Mouse (Mus musculus) adrenal gland (tissue): ENCODE data around the gene Unc50.

ENCODE experiments used
- intact Hi-C: fragments of 180-260 bp; cut with DNase I; formaldehyde crosslinking; loops from one replicate; pipeline ENCODE4 v1.15.1; 2025
- long read RNA-seq, 2 experiments: library from polyadenylated mRNA; unstranded; transcript quantifications; one replicate each; pipeline ENCODE4 v2.0.0; 2020; ENCODE audit warnings: borderline replicate concordance in 1 of 2; ENCODE audit not compliant: insufficient replicate concordance in 1 of 2

The Unc50 gene
- long read RNA-seq, experiment 1, transcript Unc50-201 (6 exons, 1,414 nt), result major isoform, 33 of 71 reads
- long read RNA-seq, experiment 1, transcript Unc50-202 (6 exons, 1,094 nt), result minor isoform, 26 of 71 reads
- long read RNA-seq, experiment 1, partial matches to known transcripts, result 2 of 71 reads
- long read RNA-seq, experiment 1, other reads (novel, unspliced or antisense), result 7 of 71 reads
- long read RNA-seq, experiment 2, transcript Unc50-201 (6 exons, 1,414 nt), result major isoform, 48 of 91 reads
- long read RNA-seq, experiment 2, transcript Unc50-202 (6 exons, 1,094 nt), result minor isoform, 26 of 91 reads
- long read RNA-seq, experiment 2, partial matches to known transcripts, result 6 of 91 reads
- long read RNA-seq, experiment 2, other reads (novel, unspliced or antisense), result 8 of 91 reads

DNA sequence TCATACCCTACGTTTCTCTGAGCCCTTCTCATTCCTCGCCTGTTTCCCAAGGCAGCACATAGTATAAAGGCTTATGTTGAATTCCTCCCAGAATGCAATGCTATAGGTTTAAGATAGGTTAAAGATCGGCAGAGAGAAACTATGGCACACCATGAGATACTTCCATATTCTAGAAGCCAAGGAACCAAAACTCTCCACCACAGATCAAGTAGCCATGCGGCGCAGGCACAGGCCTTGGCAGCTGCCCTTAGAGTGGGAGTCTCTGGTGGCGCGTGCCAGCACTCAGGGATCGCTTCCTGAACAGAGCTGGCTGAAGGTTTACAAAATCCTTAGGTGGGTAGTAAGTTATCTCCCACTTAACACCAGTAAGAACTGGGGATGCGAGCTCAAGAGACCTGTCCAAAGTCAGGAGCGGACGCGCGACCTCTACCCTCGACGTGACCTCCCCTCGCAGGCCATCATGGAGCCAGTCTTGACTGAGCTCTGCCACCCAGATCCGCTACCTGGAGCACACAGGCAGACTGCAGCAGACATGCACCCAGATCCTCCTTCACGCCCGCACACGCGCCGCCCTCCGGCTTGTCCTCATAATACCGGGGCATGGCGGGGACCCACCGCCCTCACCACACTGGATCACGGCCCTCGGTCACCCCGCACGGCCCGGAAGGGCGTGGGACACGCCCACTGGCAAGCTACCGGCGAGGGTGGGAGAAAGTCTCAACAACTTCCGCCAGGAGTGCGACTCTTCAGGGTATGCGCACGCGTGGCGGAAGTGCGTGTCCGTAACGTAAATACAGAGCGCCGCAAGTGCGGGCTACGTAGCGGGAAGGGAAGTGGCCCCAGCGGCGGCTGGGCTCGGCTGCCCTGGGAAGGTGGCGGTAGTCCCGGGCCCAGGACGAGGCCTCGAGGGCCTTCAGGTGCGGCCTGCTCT is at the start of gene Unc50, which contains the start of gene Coa5:
Gene Unc50 (plus strand): TSS at position 774 of the 931 bp plus-strand sequence.
Gene Coa5 (minus strand): TSS at position 738 of the 931 bp plus-strand sequence.
- intact Hi-C loops, result no loop called here

DNA sequence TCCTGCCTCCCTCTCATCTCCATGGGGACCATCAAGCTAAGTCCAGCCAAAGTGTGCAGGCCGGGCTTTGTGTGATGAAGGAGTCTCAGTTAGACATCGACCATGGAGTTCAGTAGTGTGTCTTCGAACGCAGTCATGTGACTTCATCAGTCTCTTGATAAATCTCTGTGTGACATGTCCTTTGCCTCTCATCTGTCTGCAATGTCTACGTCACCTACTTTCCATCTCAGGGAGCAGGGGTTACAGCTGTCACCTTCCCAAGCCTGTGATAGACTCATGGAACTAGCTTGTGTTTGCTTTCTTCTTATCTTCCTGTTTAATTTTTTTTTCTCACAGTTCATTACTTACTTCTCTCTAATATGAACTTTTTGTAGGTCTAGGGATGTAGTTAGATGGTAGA is 49.0 kb upstream of the Unc50 start:
- intact Hi-C loops, result no loop called here

DNA sequence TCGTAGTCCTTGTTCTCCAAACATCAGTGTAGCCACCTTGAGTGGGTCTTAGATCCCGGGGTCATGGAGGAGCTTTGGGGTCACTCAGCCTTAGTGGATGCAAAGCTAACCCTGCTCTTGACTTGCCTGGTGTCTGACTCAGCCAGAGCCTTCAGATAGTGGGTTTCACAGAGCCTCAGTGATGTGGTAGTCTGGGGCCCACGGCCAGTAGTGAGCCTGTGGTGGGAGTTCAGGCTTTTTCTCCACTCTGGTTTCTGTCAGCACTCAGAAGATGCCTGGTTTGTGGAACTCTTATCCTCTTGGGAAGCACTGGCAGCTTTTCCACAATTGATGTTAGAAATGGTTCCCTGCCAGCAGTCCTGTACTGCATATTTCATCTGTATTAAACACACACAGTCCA is 45.6 kb upstream of the Unc50 start:
- intact Hi-C loops, result no loop called here

DNA sequence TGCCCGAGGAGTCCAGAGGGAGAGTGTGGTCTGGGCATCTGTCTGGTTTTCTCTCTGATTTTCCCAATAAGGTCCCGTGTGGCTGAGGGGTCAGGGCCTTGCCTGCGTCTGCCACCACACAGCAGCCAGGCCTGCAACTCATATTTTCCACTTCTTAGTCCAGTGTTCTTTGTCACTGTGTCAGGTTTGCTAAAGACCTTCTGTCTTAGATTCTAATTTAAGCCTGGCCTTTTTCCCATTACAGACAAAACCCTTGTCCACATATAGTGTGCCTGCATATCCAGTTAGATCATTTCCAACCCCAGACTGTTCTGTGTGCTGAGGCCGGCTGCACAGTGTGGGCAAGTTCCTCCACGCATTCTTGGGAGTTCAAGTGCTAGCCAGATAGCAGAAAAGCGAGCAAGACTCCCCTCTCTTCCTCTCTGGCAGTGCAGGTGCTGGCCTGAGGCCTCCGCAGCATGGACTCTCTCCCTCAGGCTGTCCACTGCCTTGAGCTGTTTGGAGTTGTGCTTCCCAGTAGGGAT is 43.4 kb upstream of the Unc50 start:
- intact Hi-C loops, result no loop called here

DNA sequence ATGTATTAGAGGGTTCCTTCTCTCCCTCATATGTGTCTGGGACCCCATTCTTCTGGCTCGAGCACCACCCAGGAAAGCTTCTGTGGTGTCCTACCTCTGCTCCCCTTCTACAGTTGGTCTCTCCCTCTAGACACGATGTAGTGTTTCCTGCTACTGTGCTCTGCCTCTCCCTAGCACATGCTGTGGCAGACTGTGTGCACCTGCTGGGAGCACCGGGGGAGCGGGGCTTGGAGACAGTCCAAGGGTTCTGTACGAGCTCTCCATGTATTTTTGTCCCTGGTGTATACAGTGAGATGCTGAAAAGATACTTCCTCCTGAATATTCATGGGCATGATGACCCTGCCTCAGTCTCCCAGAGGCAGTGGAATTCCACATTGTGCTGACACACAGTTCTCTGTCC is 36.8 kb upstream of the Unc50 start:
- intact Hi-C loops, result no loop called here

DNA sequence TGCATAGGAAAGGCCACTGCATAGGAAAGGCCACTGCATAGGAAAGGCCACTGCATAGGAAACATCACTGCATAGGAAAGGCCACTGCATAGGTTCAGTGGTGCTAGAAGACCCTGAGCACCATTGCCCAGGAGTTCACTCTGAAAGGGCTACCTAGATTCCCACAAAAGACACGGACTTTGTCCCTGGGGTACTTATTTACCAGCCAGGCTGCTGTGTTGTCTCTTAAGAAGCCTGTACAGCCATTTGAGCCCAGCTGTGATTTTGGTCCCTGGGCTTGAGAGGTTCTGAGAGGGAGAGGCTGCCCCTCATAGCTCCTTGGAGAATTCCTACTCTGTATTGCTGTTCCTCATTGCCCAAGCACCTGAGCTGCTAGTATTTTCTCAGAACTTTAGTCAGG is 33.5 kb upstream of the Unc50 start:
- intact Hi-C loops, result no loop called here

DNA sequence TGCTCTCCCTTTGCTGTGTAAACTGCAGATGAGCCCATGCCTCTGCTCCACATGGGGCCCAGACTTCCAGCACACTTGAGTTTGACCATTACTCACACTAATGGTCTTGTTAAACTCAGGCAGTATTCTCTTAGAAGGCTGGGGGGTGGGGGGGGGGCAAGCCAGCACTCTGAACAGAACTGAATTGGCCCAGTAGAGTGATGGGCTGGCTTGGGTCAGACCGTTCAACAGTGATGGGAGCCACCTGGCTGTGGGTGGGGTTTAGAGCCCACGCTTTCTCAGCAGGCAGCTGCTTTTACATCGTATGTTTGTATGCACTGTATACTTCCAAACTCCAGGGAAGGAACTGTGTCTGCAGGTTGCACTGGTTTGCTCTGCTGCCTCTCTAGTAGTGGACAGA is 31.0 kb upstream of the Unc50 start:
- intact Hi-C loops, result no loop called here

DNA sequence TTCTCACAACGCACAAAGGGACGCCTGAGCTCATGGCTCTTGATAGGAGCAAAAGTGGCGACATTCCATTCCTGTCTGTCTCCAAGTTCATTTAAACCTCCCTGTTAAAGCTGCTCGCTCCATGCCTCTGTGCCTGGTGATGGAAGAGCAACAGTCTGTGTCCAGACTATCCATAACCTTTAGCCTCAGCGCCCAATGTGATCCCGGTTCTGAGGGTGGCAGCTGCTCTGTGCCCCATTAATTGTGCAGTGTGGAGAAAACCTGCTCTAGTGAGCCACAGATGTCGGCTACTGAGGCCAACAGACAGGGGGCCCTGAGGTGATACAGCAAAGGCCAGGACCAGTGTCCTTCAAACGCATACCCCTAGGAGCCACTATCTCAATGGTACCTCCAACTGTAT is 30.2 kb upstream of the Unc50 start:
- intact Hi-C loops, result no loop called here

DNA sequence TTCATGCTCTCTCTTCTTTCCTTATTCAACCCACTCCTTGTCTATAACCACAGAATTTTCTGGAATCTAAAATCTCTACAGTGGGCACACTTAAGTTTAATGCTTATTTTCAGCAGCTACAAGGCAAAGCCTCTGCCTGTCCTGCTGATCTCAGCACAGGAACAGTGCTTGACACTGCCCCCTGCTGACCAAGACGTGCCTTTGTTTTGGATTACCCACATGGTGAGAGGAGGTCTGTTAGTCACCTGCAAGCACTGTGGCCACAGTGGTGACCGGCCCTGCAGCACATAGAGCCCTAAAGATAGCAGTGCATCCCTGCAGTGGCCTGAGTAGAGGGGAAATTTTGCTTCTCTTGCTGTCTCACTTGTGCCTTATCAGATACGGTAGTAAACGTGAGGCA is 28.3 kb upstream of the Unc50 start:
- intact Hi-C loops, result loop anchor here (1.0 kb wide), 1 partner anchor 129 kb away; no protein-coding TSS in a partner anchor

DNA sequence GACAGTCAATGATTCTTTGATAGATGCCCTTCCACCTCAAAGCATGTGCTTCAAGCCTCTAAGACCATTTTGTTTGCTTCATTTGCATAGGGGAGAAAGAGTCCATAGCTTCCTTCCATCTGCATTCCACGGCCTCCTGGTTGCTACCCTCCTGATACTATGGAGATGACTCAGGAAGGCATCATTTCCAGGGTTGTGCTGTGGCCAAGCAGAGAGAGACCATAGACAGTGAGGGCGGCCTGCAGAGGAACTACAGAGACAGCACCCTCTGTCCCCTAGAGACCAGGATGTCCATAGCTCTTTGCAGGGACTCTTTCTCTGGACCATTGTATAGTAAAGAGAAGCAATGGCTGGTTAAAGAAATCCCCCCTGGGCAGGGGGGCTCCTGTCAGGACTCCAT is 24.8 kb upstream of the Unc50 start:
- intact Hi-C loops, result no loop called here

DNA sequence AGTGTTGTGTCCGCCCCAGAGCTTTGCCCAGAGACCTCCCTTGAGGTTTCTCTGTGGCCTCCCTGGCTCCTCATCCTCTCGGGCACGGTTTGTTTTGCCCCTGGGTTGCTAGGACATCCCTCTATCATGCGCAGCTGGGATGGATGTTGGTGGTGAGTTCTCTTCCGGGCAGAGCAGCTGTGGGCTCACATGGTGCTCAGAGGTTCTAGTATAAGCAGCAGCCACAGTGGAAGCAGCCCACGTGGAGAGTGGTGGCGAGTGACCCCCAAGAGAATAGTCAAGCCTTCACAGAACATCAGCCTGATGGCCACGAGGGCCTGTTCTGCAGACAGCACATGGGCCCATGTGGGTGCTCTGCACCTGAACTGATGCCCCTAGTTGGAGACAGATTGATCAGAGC is 22.7 kb upstream of the Unc50 start:
- intact Hi-C loops, result no loop called here

DNA sequence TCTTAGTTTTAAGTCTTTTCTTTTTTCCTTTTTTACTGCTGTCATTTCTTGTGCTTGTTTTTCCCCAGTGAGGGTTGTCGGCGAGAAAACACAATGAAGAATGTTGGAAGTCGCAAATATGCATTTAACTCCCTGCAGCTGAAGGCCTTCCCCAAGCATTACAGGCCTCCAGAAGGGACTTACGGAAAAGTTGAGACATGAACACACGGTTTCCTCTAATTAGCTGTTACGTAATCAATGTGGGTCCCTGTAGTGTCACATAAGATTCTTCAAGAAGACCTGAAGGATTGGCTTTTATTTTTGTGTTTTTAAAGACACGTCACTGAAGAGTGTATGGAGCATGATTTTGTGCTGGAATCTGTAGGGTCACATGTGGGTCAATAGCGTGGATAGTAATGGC is 21.9 kb upstream of the Unc50 start:
- intact Hi-C loops, result no loop called here

DNA sequence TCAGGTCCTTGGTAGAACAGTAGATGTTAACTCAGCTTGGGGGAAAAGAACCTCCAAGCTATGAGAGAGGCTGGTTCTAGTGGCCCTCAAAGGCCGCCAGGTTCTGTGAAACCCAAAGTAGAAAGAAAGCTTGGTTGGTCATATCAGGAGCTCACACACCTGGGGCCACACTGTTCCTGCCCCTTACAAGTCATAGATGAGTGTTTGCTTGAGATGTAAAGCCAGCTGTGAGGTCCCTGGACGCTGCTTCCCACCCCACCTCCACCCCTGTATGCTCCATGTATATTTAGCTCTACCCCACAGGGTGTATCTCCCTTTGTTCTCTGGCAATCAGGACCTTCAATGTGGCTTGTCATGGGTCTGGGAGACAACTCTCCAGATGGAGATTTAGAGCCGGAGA is 21.3 kb upstream of the Unc50 start:
- intact Hi-C loops, result no loop called here

DNA sequence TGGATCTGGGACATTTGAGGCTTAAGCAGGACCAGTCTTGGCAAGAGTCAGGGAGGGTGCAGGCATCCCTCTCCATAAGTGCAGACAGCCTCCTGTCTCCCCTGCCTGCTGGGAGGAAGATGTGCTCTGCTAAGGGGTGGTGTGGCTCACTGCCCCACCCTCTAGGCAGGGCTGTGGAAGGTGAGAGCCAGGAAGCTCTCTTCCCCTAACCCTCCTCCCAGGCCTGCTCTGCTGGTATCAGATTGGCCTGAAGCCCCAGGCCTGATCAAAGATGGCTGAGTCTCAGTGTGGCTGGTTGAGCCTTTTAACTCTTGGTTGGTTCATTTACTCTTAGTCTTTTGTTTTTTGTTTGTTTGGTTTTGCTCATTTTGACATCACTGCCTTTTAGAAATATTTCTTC is 20.3 kb upstream of the Unc50 start:
- intact Hi-C loops, result no loop called here

DNA sequence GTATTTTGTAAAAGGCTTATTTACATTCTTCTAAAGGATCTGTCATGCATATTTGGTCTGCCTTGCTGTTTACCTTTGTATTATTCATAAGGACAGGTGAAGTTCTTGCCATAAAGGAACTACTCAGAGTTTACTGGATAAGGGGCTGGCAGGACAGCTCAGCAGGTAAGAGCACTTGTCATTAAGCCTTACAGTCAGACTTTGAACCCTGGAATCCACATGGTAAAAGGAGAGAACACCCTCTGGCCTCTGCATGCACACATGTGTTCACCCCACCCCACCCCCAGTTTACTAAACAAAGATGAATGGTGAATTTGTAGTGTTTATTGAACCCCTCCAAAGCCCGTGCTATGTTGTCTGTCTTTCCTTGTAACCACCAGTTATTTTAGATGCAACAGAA is 14.5 kb upstream of the Unc50 start:
- intact Hi-C loops, result no loop called here

DNA sequence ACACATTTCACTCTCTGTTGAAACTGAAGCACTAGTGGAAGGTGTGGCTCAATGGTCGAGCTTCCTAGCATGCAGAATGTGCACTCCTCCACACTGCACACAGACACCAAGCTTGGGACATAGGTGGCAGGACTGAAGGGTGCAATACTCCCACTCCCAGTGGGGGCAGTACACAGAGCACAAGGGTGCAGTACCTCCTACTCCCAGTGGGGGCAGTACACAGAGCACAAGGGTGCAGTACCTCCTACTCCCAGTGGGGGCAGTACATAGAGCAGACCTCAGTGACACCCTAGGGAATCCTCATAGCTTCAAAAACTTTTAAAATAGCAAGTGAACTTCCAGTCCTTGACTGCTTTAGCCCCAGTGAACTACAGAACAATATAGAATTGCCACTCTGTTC is 10.5 kb upstream of the Unc50 start:
- intact Hi-C loops, result no loop called here

DNA sequence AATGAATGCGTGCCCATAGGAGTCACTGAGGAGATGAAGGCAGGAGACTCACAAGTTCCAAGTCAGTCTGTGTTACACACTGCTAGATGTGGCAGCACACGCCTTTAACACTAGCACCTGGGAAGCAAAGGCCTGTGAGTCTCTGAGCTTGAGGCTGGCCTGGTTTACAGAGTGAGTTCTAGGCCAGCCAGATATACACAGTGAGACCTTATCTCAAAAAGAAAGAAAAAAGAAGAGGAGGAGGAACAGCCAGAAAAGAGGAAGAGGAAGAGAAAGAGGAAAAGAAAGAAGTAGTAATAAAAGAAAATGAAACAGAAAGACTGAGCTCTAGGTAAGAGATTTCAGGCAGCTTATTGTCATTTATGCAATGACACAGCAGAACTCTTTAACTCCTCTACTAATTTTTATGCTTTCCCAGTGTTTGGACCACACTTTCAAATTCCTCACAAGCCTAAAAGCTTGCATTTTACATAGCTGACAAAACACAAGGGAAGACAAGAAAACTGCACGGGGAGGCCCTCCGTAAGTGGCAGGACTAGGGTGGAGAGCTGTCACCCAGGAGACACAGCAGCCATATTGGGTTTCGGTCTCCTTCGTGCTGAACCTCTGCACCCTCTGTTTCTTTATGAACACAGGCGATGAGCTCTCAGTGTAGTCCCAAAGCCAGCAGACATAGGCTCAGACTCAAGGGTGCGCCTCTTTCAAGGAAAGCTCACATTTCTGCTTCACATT is 2.6 kb upstream of the Unc50 start:
- intact Hi-C loops, result no loop called here

DNA sequence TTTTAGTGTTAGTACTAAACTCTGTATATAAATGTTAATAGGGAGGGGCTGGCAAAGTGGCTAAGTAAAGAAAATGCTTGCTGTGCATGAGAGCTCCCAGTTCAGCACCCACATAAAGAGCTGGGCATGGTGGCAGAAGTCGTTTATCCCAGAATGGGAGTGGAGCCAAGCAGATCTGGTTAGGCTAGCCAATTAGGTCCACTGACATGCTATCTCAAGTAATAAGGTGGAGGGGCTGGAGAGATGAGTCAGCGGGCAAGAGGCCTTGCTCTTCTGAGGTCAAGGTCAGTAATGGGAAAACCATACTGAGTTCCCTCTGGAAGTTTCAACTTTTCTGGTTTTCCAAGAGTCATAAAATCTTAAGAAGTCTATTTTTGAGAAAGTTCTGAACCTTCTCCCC is 1.0 kb upstream of the Unc50 start:
- intact Hi-C loops, result no loop called here

DNA sequence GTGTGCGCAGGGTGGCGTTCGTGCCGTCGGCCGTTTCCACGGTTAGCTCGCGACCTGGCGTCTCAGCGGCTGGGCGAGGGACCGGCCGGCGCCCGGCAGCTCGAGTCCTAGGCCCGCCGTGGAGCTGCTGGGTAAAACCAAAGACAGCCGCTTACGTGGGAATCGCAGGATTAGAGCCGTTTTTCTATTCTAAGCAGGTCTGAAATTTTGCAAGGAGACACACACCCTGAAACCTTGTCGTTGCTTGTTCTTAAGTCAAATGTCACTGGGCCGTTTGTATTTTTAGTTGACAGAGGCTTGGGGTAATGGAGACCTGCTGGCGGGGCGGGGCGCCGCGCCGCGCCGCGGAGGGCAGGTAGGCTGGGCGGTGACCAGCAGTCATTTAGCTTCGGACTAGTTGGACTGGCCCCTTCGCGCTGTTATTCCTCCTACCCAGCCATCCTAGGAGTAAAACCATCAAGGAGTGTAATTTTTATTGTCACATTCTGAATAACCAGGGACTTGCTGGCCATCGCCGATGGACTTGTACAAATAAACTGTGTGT is 430 bp downstream of the Unc50 start:
- intact Hi-C loops, result no loop called here

DNA sequence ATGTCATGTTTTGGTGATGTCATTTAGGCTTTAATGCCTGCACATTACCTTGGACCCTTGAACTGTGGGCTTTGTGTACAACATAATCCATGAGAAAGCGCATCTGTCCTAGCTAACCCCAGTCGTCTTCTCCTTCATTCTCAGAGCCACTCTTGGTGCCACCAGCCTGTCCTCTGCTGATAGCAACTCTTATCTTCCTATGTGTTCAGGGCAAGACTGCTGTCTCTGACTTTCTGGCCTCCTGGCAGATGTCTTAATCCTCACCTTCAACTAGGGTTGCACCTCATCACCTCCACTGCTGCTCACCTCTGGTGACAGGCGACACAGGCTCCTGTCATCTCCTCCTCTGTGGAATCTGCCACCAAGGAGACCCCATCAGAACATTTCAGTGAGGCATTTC is 6.5 kb downstream of the Unc50 start:
- intact Hi-C loops, result no loop called here
